Mouse (Mus musculus) c-Kit-positive CD71-positive TER-119-negative erythroid progenitor cells, embryonic 14.5 days (primary cell): ENCODE measurements at regions not wholly inside any gene's neighbourhood (a gene's known extent, or its start where the extent isn't known, plus 50 kb on each side); places are given as distances from the start of the nearest gene placed in this dataset.

ENCODE experiments used
- DNase-seq: peaks from one replicate; pipeline ENCODE4 v3.0.0-alpha.2; 2013; ENCODE audit warnings: low read depth

DNA sequence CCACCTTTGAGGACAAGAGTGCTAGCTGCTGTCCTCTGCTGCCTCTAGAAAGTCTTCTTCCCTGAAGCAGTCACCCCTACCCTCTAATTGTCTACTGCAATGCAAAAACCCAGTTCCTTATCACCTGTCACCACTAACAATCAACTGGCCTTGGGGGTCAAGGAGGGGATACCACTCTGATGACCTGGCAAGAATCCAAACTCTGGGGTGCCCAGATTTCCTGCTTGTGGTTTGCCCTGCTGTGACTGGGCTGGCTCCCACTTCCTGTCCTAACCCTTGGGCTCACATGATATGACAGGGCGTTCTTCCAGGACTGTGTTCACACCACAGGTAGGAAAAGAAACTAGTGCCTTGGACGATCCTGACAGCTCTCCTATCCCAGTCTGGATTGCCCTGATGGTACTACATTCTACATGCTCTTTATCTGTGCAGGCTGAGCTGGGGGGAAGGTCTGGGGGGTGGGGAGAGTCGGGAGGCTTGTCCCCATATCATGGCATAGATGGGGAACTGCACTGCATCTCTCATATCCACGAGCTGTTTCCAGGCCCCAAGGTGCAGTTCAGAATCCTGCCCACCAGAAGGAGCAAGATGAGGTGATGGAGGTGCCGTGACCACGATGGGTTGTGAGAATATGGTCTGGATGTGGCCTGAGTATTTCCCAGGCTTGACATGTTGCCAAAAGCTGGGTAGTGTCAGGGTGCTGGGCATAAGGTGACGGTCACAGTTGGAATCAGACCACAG is 81.0 kb downstream of the Maf start:
- DNase-seq: no peak

DNA sequence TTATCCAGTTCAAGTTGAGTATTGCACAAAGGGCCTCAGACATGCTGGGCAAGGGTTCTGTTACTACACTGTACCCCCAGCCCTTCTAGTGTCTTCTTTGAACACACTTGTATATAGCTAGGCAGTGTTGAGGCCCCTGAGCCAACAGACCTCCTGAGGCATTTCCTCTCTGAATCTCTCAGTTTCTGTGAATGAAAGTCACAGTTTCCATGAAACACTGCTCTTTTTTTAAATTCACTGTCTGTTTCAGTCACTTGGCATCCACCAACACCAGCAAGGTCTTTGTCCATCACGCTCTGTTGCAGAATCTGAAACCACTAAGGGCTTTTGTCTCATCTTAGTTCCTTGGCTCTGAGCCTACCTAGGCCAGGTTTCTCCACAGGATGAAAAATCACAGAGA is 82.5 kb downstream of the Maf start:
- no peak for DNase-seq

DNA sequence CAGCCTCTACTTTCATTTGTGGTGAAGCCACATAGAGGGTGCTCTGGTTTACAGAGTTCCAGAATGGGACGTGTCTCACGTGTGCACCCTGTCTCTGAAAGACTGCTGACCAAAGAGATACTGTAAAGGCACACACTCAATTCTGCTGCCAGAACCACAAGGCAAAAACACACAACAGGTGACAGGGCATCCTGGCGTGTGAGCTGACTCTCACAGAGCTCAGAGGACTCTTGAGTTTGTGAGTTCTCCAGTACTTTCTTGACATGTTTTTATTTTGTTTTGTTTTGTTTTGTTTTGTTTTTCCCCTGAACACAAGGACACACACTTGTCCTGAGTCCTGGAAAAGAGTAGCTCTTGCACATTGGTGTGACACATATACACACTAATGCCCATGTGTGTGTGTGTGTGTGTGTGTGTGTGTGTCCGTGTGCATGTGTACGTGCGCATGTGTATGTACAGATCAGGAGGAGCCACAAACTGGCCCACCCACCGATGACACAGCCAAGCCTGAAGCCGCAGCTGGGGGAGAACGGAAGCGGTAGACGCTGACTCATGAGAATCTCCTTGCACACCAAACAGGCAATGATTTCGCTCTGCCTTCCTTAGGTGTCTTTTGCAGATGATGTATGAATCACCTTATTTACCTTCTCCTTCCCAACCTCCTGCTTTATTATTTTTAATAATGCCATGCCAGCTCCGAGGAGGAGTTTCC is 89.4 kb downstream of the Maf start:
- DNase-seq: no peak

- DNase-seq: no peak
These were observed 90.6 kb downstream of the Maf start for GRCm38 (mm10) chr8:115616871-115617605.

DNA sequence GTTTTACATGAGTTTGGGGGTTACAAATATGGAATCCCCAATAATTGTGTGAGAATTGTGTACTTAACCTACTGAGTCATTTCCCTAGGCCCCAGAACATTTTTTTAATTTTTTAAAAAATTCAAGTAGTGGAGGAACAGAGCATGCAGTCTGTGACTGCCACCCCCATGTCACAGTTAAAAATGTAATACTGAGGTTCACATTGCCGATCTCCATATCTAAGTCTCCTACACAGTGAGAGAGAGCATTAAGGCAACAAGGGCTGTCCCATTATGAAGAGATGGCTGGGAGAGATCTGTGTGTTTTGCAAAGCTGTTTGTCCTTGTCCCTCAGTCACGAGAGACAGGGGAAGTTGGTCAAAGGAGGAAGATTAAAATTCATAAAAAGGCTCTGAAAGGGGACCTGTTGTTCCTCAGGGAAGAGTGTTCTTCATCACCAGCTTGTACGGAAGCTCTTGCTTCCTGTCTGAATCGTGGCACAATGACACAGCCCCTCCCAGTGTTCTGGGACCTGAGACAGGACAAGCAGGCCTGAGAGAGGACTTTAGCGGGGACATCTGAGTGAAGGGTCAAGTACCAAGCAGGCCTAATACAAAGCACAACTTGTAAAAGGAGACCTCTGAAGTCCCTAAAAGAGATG is 93.5 kb downstream of the Maf start:
- no peak for DNase-seq

DNA sequence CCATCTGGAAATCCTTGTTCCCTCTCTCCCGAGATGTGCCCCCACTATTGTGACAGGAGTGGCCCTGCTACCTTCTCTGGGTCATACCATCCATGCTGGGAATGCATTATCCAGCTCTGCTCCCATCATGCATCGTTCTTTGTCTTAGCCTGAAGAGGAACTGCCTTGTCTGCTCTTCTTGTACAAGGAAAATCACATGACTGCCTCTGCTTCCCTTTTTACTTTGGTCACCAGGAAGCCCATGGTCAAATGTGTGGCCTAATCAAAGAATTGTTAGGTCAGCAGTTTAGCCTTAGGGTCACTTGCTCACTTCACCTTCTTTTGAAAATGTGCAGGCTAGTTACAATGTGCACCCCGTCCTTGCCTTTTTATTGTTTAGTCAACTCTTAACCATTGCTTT is 95.5 kb downstream of the Maf start:
- no peak for DNase-seq

- DNase-seq: no peak
These were observed 107.8 kb downstream of the Maf start for GRCm38 (mm10) chr8:115599771-115600170.

- DNase-seq: no peak
These were observed 110.2 kb downstream of the Maf start for GRCm38 (mm10) chr8:115597226-115597953.

GRCm38 (mm10) chr8:115589721-115590120 is 117.9 kb downstream of the Maf start:
- no peak for DNase-seq

GRCm38 (mm10) chr8:115589076-115589475 is 118.5 kb downstream of the Maf start:
- no peak for DNase-seq

DNA sequence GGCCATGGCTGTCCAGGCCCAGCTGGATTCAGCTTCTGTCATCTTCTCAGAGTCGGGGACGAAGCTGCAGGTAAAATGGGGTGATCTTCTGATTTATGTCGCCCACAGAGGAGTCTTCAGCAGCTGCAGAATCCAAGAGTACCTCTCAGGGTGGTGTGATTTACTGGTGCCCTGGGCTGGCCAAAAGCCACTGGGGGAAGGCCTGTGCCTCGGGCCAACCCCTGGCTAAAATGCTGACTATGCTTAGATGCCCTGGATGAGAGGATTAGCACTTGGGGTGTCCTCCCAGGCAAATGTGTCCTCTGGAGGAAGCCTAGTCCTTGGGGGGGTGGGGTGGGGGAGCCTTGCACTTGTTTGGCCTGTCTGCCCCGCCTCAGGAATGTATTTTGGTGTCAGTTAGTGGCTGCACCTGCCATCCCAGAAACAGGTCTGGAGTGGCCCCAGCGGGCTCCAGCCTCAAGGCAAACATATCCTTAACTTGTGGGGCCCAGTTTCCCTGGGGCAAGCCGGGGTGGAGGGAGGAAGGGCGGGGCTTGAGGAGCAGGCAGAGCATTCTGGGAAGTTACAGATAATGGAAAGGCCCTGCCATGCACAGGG is 123.2 kb downstream of the Maf start:
- no peak for DNase-seq

DNA sequence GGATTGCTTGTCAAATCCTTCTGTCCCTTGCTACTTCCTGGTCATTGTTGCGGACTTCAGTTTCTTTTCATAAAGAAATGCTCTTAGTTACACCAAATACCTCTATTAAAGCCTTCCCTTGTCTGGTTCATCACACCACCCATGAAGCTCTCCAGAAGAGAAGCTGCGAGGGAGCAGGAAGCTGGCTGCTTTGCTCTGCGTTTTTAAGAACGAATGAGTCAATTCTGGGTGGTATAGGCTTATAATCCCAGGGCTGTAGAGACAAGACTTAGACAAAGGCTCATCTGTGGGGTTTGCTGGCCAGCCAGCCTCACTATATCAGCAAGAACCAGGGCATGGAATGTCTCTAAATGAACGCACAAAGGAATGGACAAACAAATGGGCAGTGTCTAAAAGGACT is 124.4 kb downstream of the Maf start:
- DNase-seq: no peak

DNA sequence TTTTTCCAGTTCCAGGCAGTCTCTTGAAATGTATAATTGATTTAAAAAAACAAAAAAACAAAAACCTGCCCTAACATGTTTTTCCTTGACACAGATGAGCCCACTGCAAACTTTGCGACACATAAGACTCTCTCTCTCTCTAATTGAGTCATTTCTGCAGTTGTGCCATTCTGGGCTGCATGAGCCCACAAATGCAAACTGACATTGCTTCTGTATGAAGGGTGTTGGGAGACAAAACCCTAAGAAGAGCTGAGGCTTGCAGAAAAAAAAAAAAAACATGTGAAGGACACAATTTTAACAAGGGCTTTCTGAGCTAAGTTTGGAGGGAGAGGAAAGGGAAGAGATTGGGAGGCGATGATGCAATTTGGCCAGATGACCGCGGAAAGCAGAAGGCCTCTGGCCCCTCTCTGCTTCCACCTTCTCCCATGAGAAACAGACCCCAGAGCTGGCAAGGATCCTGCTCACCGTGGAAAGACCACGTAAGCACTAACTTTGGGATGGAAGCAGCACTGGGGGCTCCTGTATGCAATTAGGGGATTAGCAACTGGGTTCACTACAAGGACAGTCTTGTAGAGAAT is 125.6 kb downstream of the Maf start:
- no peak for DNase-seq

DNA sequence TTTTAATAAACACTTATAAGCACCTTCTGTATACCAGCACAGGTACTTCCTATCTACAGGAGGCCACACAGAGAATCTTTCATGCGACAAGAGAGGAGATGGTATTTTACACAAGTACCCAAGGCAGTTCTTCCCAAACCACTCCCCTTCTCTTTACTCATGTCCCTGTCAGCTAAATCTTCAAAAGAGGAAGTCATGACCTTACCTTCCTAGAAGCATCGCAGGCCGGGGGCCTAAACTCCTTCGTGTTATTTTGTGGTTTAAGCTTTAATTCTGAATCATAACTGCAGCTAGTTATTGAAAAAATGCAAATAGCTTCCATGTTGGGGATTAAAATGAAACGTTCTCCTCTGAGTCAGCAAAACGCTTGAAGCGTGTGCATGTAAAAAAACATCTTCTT is 139.2 kb downstream of the Maf start:
- DNase-seq: no peak

- no peak for DNase-seq
These were observed 141.8 kb downstream of the Maf start for GRCm38 (mm10) chr8:115565768-115566167.

- DNase-seq: no peak
These were observed 145.2 kb downstream of the Maf start for GRCm38 (mm10) chr8:115562362-115562761.

GRCm38 (mm10) chr8:115560985-115561916 is 146.3 kb downstream of the Maf start:
- no peak for DNase-seq

DNA sequence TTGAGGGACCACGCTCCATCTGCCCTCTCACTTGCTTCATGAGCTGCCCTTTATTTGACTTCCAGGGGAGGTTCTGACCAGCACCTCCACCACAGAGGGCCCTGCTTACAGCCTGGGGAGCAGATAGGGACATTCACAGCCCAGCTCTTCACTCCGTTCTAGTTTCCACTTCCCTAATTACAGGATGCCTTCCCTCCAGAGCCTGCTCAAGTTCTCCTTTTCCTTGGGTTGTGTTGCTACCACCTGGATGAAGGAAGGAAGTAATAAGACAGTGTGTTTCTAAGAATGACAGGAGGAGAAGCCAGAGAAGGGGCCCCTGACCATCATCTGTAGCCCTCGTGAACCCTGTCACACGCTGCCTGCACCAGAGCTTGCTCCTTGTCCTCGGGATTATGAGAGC is 152.1 kb downstream of the Maf start:
- DNase-seq: no peak

GRCm38 (mm10) chr8:115554185-115554584 is 153.4 kb downstream of the Maf start:
- no peak for DNase-seq

- no peak for DNase-seq
These were observed 156.3 kb downstream of the Maf start for GRCm38 (mm10) chr8:115551262-115551661.
